Mouse (Mus musculus) stomach, embryonic 14.5 days (tissue): ENCODE results near the gene Dnajc5. TPM values are rescaled to one million over a fixed set of nuclear protein-coding genes. Genes with fewer than 3 reads are reported as not detected.
A peak's percentile ranks its signal among the peaks of the same experiment; 100 is the strongest.

Experiments
- ATAC-seq: fragments of 200-750 bp; cut with Nextera tagmentation; 2 replicates; pipeline ENCODE4 v1.8.0; 2017; ENCODE audit warnings: low read depth, moderate TSS enrichment; ENCODE audit not compliant: insufficient number of reproducible peaks, insufficient read depth, low FRiP score
- H3K27ac ChIP-seq: fragments of 300-500 bp; sonication (generic); 2 replicates; pipeline ENCODE4 v1.5.1; 2014; ENCODE audit warnings: mild to moderate bottlenecking, low read length, moderate library complexity, mixed read lengths
- H3K27me3 ChIP-seq: fragments of 300-500 bp; sonication (generic); 2 replicates; pipeline ENCODE4 v1.6.1; 2014; ENCODE audit warnings: low read length, control low read depth, mixed read lengths; ENCODE audit not compliant: control insufficient read depth, insufficient read depth
- H3K36me3 ChIP-seq: fragments of 300-500 bp; sonication (generic); 2 replicates; pipeline ENCODE4 v1.6.1; 2014; ENCODE audit warnings: mild to moderate bottlenecking, control low read depth, low read length, moderate library complexity, mixed read lengths; ENCODE audit not compliant: control insufficient read depth, insufficient read depth
- H3K4me1 ChIP-seq: fragments of 300-500 bp; sonication (generic); 2 replicates; pipeline ENCODE4 v1.6.1; 2014; ENCODE audit warnings: low read length, control low read depth, mixed read lengths; ENCODE audit not compliant: control insufficient read depth, insufficient read depth
- H3K4me2 ChIP-seq: fragments of 300-500 bp; sonication (generic); replicated peaks from 2 replicates; pipeline ENCODE4 v1.6.1; 2014; ENCODE audit warnings: low read depth, low read length, control low read depth
- H3K4me3 ChIP-seq: fragments of 300-500 bp; sonication (generic); 2 replicates; pipeline ENCODE4 v1.5.1; 2014; ENCODE audit warnings: low read depth, low read length, control low read depth
- H3K9ac ChIP-seq: fragments of 300-500 bp; sonication (generic); replicated peaks from 2 replicates; pipeline ENCODE4 v1.6.1; 2014; ENCODE audit warnings: low read depth, mild to moderate bottlenecking, control low read depth, low read length, moderate library complexity, mixed read lengths
- H3K9me3 ChIP-seq: fragments of 300-500 bp; sonication (generic); 2 replicates; pipeline ENCODE4 v1.6.1; 2016; ENCODE audit warnings: low read depth, low read length, control low read depth; ENCODE audit not compliant: control insufficient read depth
- WGBS: fragments of 180-500 bp; shearing (Covaris S2); extraction: QIAGEN DNeasy Blood & Tissue Kit; methylation state at CpG from one replicate; pipeline ENCODE4 v1.1.7; 2014; 5-methylcytosine and 5-hydroxymethylcytosine counted together
- polyA plus RNA-seq: library from polyadenylated mRNA; unstranded; fragments of >200 nt; fragmentation: Nextera tagmentation; extraction: Ambion mirVana; gene quantifications from 2 replicates; pipeline ENCODE4 v1.2.1, GENCODE M21; 2014

The Dnajc5 gene
- polyA plus RNA-seq, 1 experiment from 2014 or later = 83.1 TPM

DNA sequence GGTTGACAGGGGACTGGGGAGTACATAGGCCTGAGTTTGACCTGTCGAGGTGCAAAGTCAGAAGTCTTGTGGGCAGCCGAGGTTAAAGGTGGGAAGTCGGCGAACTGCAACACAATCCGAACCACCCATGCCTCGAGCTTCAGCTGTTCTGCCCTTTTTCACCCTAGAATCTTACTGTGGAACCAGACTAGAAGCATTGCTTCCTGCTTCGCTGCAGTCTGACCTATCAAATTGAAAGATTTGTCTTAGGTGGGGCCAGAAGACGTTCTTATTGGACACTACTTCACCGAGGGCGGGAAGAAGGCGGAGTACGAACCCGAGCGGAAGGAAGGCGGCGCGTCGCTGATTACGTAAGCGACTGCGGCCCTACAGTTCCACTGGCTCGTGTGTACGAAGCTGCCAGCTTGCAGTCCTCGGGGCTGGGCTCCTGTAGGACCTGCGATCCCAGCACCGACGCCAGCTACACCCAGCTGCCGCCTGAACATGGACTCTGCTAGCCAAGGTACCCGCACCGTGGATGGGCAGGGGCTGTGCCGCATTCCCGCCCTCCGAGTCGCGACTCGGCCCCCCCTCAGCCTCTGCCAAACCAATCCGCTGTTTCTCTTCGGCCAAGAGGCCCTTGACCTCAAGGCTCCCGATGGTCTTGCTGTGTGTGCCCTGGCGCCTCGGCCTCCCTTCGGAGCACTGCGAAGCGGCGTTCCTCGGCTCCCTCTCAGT lies 23.3 kb upstream of the Dnajc5 start, which contains the start of gene Tpd52l2:
Gene Tpd52l2, plus strand, starts transcription at position 312 of the 717 bp plus-strand sequence.
- Histone ChIP-seq H3K4me1 (peaks cover 9% of the 10 kb centered on the region; the same call in 1 of the 2 replicates), H3K4me3 (peak within 1 kb of the TSS; percentile 96), H3K36me3 (peaks cover 15% of the 10 kb centered on the region), H3K9me3 (no peaks in the 10 kb centered on the region), H3K9ac (peak within 1 kb of the TSS; percentile 89), H3K27me3 (no peaks in the 10 kb centered on the region), H3K27ac (peak within 1 kb of the TSS; percentile 94), H3K4me2 (peak within 1 kb of the TSS; percentile 83)
- ATAC-seq = peak; percentile 97
- whole genome bisulfite sequencing = under 1% methylated on average over 46 of the region's 46 CpGs

DNA sequence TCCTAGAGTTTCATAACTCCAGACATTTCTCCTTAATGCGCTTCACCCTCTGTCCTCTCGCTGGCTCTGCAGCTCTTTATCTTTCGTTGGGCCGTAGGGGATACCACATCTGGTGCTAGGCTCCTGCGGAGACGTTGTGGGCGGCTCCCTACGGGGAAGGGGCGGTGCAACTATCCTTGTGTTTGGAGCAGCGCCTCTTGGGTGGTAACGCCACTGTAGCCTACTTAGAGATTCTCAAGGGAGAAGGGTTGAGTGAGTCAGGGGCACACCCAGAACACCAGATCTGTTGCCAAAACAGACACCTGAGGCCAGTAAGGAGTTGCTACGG lies 22.8 kb upstream of the Dnajc5 start:
- peak; percentile 75; the same call in 1 of the 2 replicates for ATAC-seq
- Histone ChIP-seq H3K27ac (peak overlapping the region; percentile 94), H3K4me2 (peak overlapping the region; percentile 83), H3K4me1 (peaks cover 9% of the 10 kb centered on the region; the same call in 1 of the 2 replicates), H3K9ac (peak overlapping the region; percentile 89), H3K27me3 (no peaks in the 10 kb centered on the region), H3K4me3 (peak overlapping the region; percentile 96), H3K36me3 (peaks cover 21% of the 10 kb centered on the region), H3K9me3 (no peaks in the 10 kb centered on the region)
- WGBS = 1% methylated on average over 12 of the region's 12 CpGs

DNA sequence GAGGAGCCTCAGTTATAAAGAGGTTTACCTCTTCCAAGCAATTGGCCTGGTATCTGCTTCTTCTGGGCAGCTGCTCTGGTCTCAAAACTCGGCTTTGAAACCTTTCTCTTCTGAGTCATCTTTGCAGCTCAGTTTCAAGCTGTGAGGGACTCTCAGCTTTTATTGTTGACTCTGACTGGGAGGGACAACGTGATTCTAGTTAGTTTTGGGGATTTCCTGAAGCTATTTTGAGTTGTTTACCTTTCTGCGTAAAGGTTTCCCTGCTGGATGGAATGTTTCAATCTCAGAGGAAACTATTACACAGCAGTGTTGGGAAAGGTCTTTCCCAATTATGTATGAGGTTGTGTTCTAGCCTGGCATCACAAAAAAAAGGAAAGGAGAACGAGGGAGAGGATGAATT lies 21.6 kb upstream of the Dnajc5 start:
- H3K9ac ChIP-seq = no peak overlapping the region
- peaks cover 27% of the 10 kb centered on the region for H3K36me3 ChIP-seq
- peaks cover 9% of the 10 kb centered on the region; the same call in 1 of the 2 replicates for H3K4me1 ChIP-seq
- no peak overlapping the region for H3K4me2 ChIP-seq
- H3K4me3 ChIP-seq = no peak overlapping the region
- no peak for ATAC-seq
- 73% methylated on average over 4 of the region's 4 CpGs for WGBS
- H3K27ac ChIP-seq = no peak overlapping the region
- no peaks in the 10 kb centered on the region for H3K27me3 ChIP-seq
- H3K9me3 ChIP-seq = no peaks in the 10 kb centered on the region

DNA sequence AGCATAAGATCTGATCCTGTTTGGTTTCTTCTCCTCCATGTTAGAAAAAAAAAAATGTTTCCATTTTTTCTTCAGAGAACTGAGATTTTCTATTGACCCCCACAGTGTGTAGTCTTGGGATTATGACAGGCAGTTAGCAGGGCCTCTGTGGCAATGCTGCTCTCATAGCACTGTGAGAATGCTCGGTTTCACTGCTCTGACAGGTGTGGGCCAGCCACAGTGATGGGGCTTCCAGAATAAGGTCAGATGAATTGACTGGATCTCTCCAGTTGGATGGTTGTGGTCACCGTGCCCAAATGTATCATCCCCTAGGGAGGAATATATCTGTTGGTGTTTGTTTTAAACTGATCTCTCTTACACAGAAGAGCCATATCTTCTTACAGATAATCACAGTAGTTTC lies 11.1 kb upstream of the Dnajc5 start:
- ATAC-seq = no peak
- no peak overlapping the region for H3K4me2 ChIP-seq
- no peaks in the 10 kb centered on the region for H3K27me3 ChIP-seq
- no peak overlapping the region for H3K9ac ChIP-seq
- WGBS = 95% methylated on average over 2 of the region's 2 CpGs
- H3K27ac ChIP-seq = no peak overlapping the region
- H3K4me3 ChIP-seq = no peak overlapping the region
- no peaks in the 10 kb centered on the region for H3K4me1 ChIP-seq
- H3K36me3 ChIP-seq = peaks cover 68% of the 10 kb centered on the region
- no peaks in the 10 kb centered on the region for H3K9me3 ChIP-seq

DNA sequence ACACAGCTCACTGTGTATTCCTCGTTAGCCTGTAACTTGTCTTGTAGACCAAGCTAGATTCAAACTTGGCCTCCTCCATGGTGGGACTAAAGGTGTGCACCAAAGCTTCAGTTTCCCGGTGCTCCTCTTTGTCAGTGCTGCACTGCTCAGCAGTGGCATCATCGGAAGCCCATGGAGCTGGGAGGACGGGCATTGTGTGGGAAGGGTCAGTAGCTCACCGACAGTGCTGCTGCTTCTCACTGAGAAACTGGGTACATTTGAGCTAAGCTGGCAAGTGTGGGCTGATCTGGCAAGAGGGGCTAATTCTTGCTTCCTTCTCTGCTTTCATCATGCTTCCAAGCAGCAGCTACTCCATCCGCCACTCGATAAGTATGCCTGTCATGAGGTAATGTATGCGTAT lies 9.1 kb upstream of the Dnajc5 start:
- no peak overlapping the region for H3K4me3 ChIP-seq
- no peak overlapping the region for H3K4me2 ChIP-seq
- no peak overlapping the region for H3K27ac ChIP-seq
- H3K9ac ChIP-seq = no peak overlapping the region
- H3K36me3 ChIP-seq = peaks cover 77% of the 10 kb centered on the region
- WGBS = 94% methylated on average over 8 of the region's 8 CpGs
- no peaks in the 10 kb centered on the region for H3K4me1 ChIP-seq
- ATAC-seq = no peak
- no peaks in the 10 kb centered on the region for H3K9me3 ChIP-seq
- H3K27me3 ChIP-seq = no peaks in the 10 kb centered on the region

DNA sequence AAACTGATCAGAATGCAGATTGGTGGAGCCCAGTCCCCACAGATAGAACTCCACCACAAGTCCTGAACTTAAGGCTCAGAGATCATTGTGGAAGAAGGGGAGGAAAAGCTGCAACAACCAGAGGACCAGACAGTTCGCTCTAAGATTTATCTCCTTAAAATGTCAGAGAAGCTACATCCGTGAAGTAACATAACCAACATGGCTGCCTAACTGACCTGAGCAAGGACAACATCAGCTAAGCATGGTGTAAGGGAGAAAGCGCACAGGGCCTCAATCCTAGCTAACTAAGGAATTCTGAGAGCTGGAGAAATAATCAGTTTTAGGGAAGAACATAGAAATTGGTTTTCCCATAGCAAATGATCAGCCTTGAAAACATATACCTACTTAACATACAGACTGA lies 1.1 kb upstream of the Dnajc5 start:
- Histone ChIP-seq H3K27ac (peak overlapping the region; percentile 98), H3K36me3 (peaks cover 25% of the 10 kb centered on the region), H3K9ac (peak overlapping the region; percentile 90), H3K27me3 (no peaks in the 10 kb centered on the region), H3K4me2 (peak overlapping the region; percentile 67), H3K9me3 (no peaks in the 10 kb centered on the region), H3K4me1 (peaks cover 15% of the 10 kb centered on the region), H3K4me3 (peak overlapping the region; percentile 91)
- WGBS = 67% methylated on average over 3 of the region's 3 CpGs
- ATAC-seq = no peak

DNA sequence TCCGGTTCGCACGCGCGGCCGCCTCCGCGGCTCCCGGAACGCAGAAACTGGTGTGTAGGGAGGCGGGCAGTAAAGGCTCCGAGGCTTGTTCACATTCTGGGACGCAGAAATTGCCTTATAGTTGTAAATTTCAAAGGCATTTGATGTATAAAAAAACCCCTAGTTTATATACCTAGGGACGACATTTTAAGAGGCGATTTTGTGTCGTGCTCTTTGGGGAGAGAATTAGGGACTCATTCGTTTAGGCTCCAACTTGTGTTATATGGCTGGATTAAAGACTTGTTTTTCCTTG lies 597 bp downstream of the Dnajc5 start:
- peaks cover 16% of the 10 kb centered on the region for H3K36me3 ChIP-seq

DNA sequence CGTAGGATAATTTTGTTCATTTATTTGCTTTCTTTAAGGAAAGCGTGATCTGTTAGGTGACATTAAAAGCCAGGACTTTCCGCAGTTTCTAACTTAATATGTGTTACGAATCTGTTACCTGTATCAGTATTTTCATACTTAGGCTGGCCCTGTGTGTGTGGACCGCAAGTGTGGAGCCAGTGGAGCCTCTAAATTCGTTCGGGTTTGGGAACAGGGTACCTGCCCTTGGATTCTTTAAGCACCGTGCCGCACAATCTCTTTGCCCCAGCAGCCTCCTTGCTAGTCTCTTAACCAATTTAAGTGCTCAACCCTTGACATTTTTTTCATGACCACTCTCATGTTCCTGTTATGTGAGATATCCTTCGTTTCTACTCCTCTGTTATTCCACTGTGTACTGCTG lies 1.2 kb downstream of the Dnajc5 start:
- no peak overlapping the region for H3K27ac ChIP-seq
- H3K36me3 ChIP-seq = peaks cover 10% of the 10 kb centered on the region
- H3K9me3 ChIP-seq = no peaks in the 10 kb centered on the region
- H3K27me3 ChIP-seq = no peaks in the 10 kb centered on the region
- H3K4me2 ChIP-seq = peak overlapping the region; percentile 68
- H3K9ac ChIP-seq = peak overlapping the region; percentile 90
- no peak for ATAC-seq
- peaks cover 15% of the 10 kb centered on the region for H3K4me1 ChIP-seq
- WGBS = 45% methylated on average over 10 of the region's 10 CpGs
- peak overlapping the region; percentile 91 for H3K4me3 ChIP-seq

More for the DNA sequence above, 597 bp downstream of the Dnajc5 start:
- H3K4me1 ChIP-seq = peaks cover 15% of the 10 kb centered on the region
- H3K27ac ChIP-seq = peak overlapping the region; percentile 98
- H3K4me2 ChIP-seq = peak overlapping the region; percentile 68
- H3K9me3 ChIP-seq = no peaks in the 10 kb centered on the region
- peak overlapping the region; percentile 90 for H3K9ac ChIP-seq
- H3K27me3 ChIP-seq = no peaks in the 10 kb centered on the region
- 0% methylated on average over 17 of the region's 17 CpGs for WGBS
- no peak for ATAC-seq
- H3K4me3 ChIP-seq = peak overlapping the region; percentile 91

DNA sequence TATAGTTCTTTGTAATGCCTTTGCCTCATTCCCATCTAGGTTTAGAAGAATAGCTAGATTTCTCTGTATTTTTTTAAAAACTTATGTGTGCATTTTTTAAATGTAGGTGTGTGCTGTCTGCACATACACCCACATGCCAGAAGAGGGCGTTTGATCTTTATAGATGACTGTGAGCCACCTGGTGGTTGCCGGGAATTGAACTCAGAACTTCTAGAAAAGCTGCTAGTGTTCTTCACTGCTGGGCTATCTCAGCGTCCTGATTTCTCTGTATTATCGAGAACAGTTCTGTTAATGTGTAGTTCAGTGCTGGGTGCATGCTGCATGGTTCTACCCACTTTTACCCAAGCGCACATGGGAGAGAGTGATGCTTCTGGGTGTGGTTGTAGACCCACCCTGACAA lies 2.5 kb downstream of the Dnajc5 start:
- Histone ChIP-seq H3K9ac (no peak overlapping the region), H3K4me2 (no peak overlapping the region), H3K36me3 (no peaks in the 10 kb centered on the region), H3K4me1 (peaks cover 15% of the 10 kb centered on the region), H3K27me3 (no peaks in the 10 kb centered on the region), H3K27ac (no peak overlapping the region), H3K4me3 (no peak overlapping the region), H3K9me3 (no peaks in the 10 kb centered on the region)
- no peak for ATAC-seq
- 71% methylated on average over 5 of the region's 5 CpGs for WGBS
